In genomic region chr2:118372561-118372900, GRCm38 (mm10) we compare ENCODE assay signal across 9 mouse cellular contexts. TPM values are rescaled to one million over a fixed set of nuclear protein-coding genes. Genes with fewer than 3 reads are reported as not detected.
DNase-seq lines count a peak whose midpoint lies in the region; ATAC-seq and TF ChIP-seq lines count a peak whose summit lies in the region.
"Had no signal": no experiment of that assay in that cellular context is flagged by ENCODE, and none has a peak within 500 bp of the region (broad histone marks: within the 10 kb centered on the region; RNA-seq: fewer than 3 reads in every experiment).

No protein-coding gene starts in this region.

- 12% methylated on average over 11 of the region's 11 CpGs for WGBS in heart, embryonic 11.5 days (ENCODE audit: insufficient replicate concordance)
- WGBS in forebrain, postnatal 0 days, result 7% methylated on average over 11 of the region's 11 CpGs
- 9% methylated on average over 11 of the region's 11 CpGs for WGBS in liver, postnatal 0 days (ENCODE audit: insufficient replicate concordance)

- H3K27ac ChIP-seq in heart, embryonic 11.5 days (ENCODE audit: low read depth, low read length), result no peak overlapping the region
- no peak overlapping the region for H3K27ac ChIP-seq in ES-Bruce4 (ENCODE audit: insufficient read depth, low read length)
- H3K27ac ChIP-seq in forebrain, postnatal 0 days (ENCODE audit: low read depth, low read length), result peak overlapping the region; percentile 79; the same call in 1 of the 2 replicates
- H3K27ac ChIP-seq in liver, postnatal 0 days (ENCODE audit: low read depth), result no peak overlapping the region

- peak overlapping the region; percentile 50 for H3K4me3 ChIP-seq in heart, embryonic 11.5 days (ENCODE audit: low read depth, low read length)
- H3K4me3 ChIP-seq in ES-Bruce4 (ENCODE audit: low read depth, low read length), result peak overlapping the region; percentile 49
- peak overlapping the region; percentile 54 for H3K4me3 ChIP-seq in forebrain, postnatal 0 days (ENCODE audit: low read depth, low read length)
- H3K4me3 ChIP-seq in liver, postnatal 0 days (ENCODE audit: low read depth, low read length), result peak overlapping the region; percentile 54

- TF ChIP-seq CTCF in ES-Bruce4 (IDR thresholded peaks at IDR 0.05; ENCODE audit: low read depth, low read length), result no peak
- TF ChIP-seq CTCF in forebrain, postnatal 0 days (IDR thresholded peaks at IDR 0.05; ENCODE audit: low read depth), result no peak
- no peak for TF ChIP-seq CTCF in liver, postnatal 0 days (IDR thresholded peaks at IDR 0.05; ENCODE audit: low read depth)

- H3K27me3 ChIP-seq in heart, embryonic 11.5 days (ENCODE audit: control insufficient read depth, insufficient read depth, low read length), result peaks cover 34% of the 10 kb centered on the region
- H3K27me3 ChIP-seq in ES-Bruce4 (ENCODE audit: control insufficient read depth, insufficient read depth, low read length, poor library complexity, severe bottlenecking), result no peaks in the 10 kb centered on the region; the same call in 1 of the 2 replicates
- H3K27me3 ChIP-seq in forebrain, postnatal 0 days (ENCODE audit: insufficient read depth, low read length), result no peaks in the 10 kb centered on the region
- H3K27me3 ChIP-seq in liver, postnatal 0 days (ENCODE audit: insufficient read depth, low read length), result peaks cover 32% of the 10 kb centered on the region

- H3K4me1 ChIP-seq in heart, embryonic 11.5 days (ENCODE audit: control insufficient read depth, insufficient read depth, low read length), result peaks cover 5% of the 10 kb centered on the region
- H3K4me1 ChIP-seq in ES-Bruce4 (ENCODE audit: control insufficient read depth, insufficient read depth, low read length), result no peaks in the 10 kb centered on the region
- peaks cover 5% of the 10 kb centered on the region for H3K4me1 ChIP-seq in forebrain, postnatal 0 days (ENCODE audit: insufficient read depth)
- H3K4me1 ChIP-seq in liver, postnatal 0 days (ENCODE audit: insufficient read depth), result peaks cover 16% of the 10 kb centered on the region

- no peak for TF ChIP-seq POLR2A in ES-Bruce4 (IDR thresholded peaks at IDR 0.05; ENCODE audit: insufficient read depth, low read length)

- DNase-seq in heart, adult 18-20 months, result no peak
- peak; percentile 44 for DNase-seq in forebrain, postnatal 0 days
- DNase-seq in liver, postnatal 0 days, result no peak
- DNase-seq in layer of hippocampus, adult 9-10 months (ENCODE audit: low spot score), result no peak

- no peaks in the 10 kb centered on the region for H3K36me3 ChIP-seq in heart, embryonic 11.5 days (ENCODE audit: control insufficient read depth, insufficient read depth, low read length)
- no peaks in the 10 kb centered on the region for H3K36me3 ChIP-seq in ES-Bruce4 (ENCODE audit: control insufficient read depth, insufficient read depth, low read length, poor library complexity, severe bottlenecking)
- H3K36me3 ChIP-seq in forebrain, postnatal 0 days (ENCODE audit: insufficient read depth), result no peaks in the 10 kb centered on the region
- H3K36me3 ChIP-seq in liver, postnatal 0 days (replicated peaks; ENCODE audit: insufficient read depth, low read length), result no peaks in the 10 kb centered on the region
- H3K36me3 ChIP-seq: G1E had no signal

- ATAC-seq in heart, embryonic 11.5 days (replicated peaks; ENCODE audit: insufficient number of reproducible peaks, low FRiP score, low TSS enrichment), result no peak
- ATAC-seq in forebrain, postnatal 0 days, result no peak
- 0 out of 2 replicates have a peak, but pooled peaks have one; percentile 3 for ATAC-seq in liver, postnatal 0 days
- ATAC-seq in megakaryocyte progenitor cell, adult 5-6 weeks (replicated peaks; ENCODE audit: poor library complexity), result no peak
- no peak for ATAC-seq in CD4-positive, CD25-positive, alpha-beta regulatory T cell, adult 4 months

- no peak for TF ChIP-seq EP300 in ES-Bruce4 (IDR thresholded peaks at IDR 0.05; ENCODE audit: insufficient read depth, low read depth, low read length)
- no peak for TF ChIP-seq EP300 in liver, postnatal 0 days (IDR thresholded peaks at IDR 0.05; ENCODE audit: low read depth)

- no peak overlapping the region for H3K9ac ChIP-seq in heart, embryonic 11.5 days (ENCODE audit: low read depth, low read length)
- H3K9ac ChIP-seq in ES-Bruce4 (ENCODE audit: low read depth, poor library complexity, severe bottlenecking), result no peak overlapping the region
- H3K9ac ChIP-seq in forebrain, postnatal 0 days, result peak overlapping the region; percentile 75
- H3K9ac ChIP-seq in liver, postnatal 0 days (replicated peaks), result no peak overlapping the region

- H3K4me2 ChIP-seq in heart, embryonic 11.5 days, result peak overlapping the region; percentile 95
- peak overlapping the region; percentile 98 for H3K4me2 ChIP-seq in forebrain, postnatal 0 days (ENCODE audit: low read depth)
- peak overlapping the region; percentile 86 for H3K4me2 ChIP-seq in liver, postnatal 0 days (ENCODE audit: low read depth, low read length)

- H3K9me3 ChIP-seq in heart, embryonic 11.5 days (replicated peaks; ENCODE audit: control insufficient read depth, low read length), result no peaks in the 10 kb centered on the region
- H3K9me3 ChIP-seq in ES-Bruce4 (replicated peaks; ENCODE audit: control insufficient read depth, insufficient read depth, low read length, poor library complexity, severe bottlenecking), result no peaks in the 10 kb centered on the region
- H3K9me3 ChIP-seq in forebrain, postnatal 0 days (ENCODE audit: low read length), result no peaks in the 10 kb centered on the region
- no peaks in the 10 kb centered on the region for H3K9me3 ChIP-seq in liver, postnatal 0 days (ENCODE audit: low read length)

RNA-seq across cellular contexts. Expression of gene Gpr176, which starts 0.7 kb away (rescaled TPM):
- 0.06 TPM in 1 of 2 replicates, not detected in the other for polyA plus RNA-seq in heart, embryonic 11.5 days (2014; fragmentation: Nextera tagmentation; extraction: Ambion mirVana)
- total RNA-seq in heart, adult 18-20 months (2021), result under 1 TPM in 1 of 2 experiments, not detected in 1; 0.07 TPM
- 0.17 and 0.39 TPM in 2 replicates for polyA plus RNA-seq in ES-Bruce4 (2011; ENCODE audit: insufficient read depth, insufficient read length, low read depth, missing spikeins)
- total RNA-seq in forebrain, postnatal 0 days (2014; rRNA removed), result 8.8 and 11.0 TPM in 2 replicates
- polyA plus RNA-seq in forebrain, postnatal 0 days (2015; fragmentation: Nextera tagmentation; extraction: Ambion mirVana), result 6.3 and 8.3 TPM in 2 replicates
- 0.05 and 0.07 TPM in 2 replicates for polyA plus RNA-seq in liver, postnatal 0 days (2015; fragmentation: Nextera tagmentation; extraction: Ambion mirVana)
- not detected in 2 replicates for total RNA-seq in megakaryocyte progenitor cell, adult 5-6 weeks (2015)
- total RNA-seq in megakaryocyte progenitor cell, adult 5-6 weeks (2017), result not detected in 2 replicates
- polyA plus RNA-seq in CD4-positive, CD25-positive, alpha-beta regulatory T cell, adult 4 months (2017; shearing (Covaris generic)), result under 1 TPM in 1 of 2 experiments, not detected in 1; 0.11 TPM
- polyA plus RNA-seq: G1E had no signal

RNA-seq across cellular contexts. Expression of gene Eif2ak4, which starts 15.9 kb away (rescaled TPM):
- polyA plus RNA-seq in heart, embryonic 11.5 days (2014; fragmentation: Nextera tagmentation; extraction: Ambion mirVana), result 9.0 and 9.7 TPM in 2 replicates
- total RNA-seq in heart, adult 18-20 months (2021), result 1 to 10 TPM; 5.1 to 7.3 TPM
- polyA plus RNA-seq in ES-Bruce4 (2011; ENCODE audit: insufficient read depth, insufficient read length, low read depth, missing spikeins), result 20.7 and 24.0 TPM in 2 replicates
- total RNA-seq in forebrain, postnatal 0 days (2014; rRNA removed), result 13.7 and 16.4 TPM in 2 replicates
- 5.1 and 6.2 TPM in 2 replicates for polyA plus RNA-seq in forebrain, postnatal 0 days (2015; fragmentation: Nextera tagmentation; extraction: Ambion mirVana)
- 3.0 and 3.1 TPM in 2 replicates for polyA plus RNA-seq in liver, postnatal 0 days (2015; fragmentation: Nextera tagmentation; extraction: Ambion mirVana)
- total RNA-seq in megakaryocyte progenitor cell, adult 5-6 weeks (2015), result 14.1 and 19.8 TPM in 2 replicates
- 16.7 and 17.9 TPM in 2 replicates for total RNA-seq in megakaryocyte progenitor cell, adult 5-6 weeks (2017)
- 1 to 10 TPM; 2.9 to 3.1 TPM for polyA plus RNA-seq in CD4-positive, CD25-positive, alpha-beta regulatory T cell, adult 4 months (2017; shearing (Covaris generic))
